ENCODE assay signal across 8 mouse cellular contexts in genomic region chr7:73391518-73392321, GRCm38 (mm10). TPM values are rescaled to one million over a fixed set of nuclear protein-coding genes. Genes with fewer than 3 reads are reported as not detected.
DNase-seq lines count a peak whose midpoint lies in the region; ATAC-seq and TF ChIP-seq lines count a peak whose summit lies in the region.

No protein-coding gene starts in this region.

- DNase-seq in kidney, adult 11 months: peak; percentile 35
- no peak for DNase-seq in kidney, adult 18-20 months
- DNase-seq in adrenal gland, adult 2 months: peak; percentile 60
- no peak for DNase-seq in c-Kit-positive CD71-positive TER-119-positive erythroid progenitor cells, embryonic 14.5 days (ENCODE audit: low spot score)

- H3K4me3 ChIP-seq in forebrain, embryonic 16.5 days (replicated peaks; ENCODE audit: low read length): peak overlapping the region; percentile 62
- peak overlapping the region; percentile 58 for H3K4me3 ChIP-seq in hindbrain, embryonic 16.5 days (ENCODE audit: low read length)
- H3K4me3 ChIP-seq in lung, embryonic 15.5 days: peak overlapping the region; percentile 80
- H3K4me3 ChIP-seq in small intestine, adult 2 months (ENCODE audit: low read depth, low read length): peak overlapping the region; percentile 62

- no peak for TF ChIP-seq POLR2A in small intestine, adult 2 months (IDR thresholded peaks at IDR 0.05; ENCODE audit: low read depth, low read length)

- peak; percentile 35 for ATAC-seq in forebrain, embryonic 16.5 days
- ATAC-seq in hindbrain, embryonic 16.5 days: 0 out of 2 replicates have a peak, but pooled peaks have one; percentile 3
- ATAC-seq in lung, embryonic 15.5 days (ENCODE audit: borderline replicate concordance, extremely low read depth, low FRiP score, low TSS enrichment): peak; percentile 25; the same call in 1 of the 2 replicates

- peak overlapping the region; percentile 76 for H3K27ac ChIP-seq in forebrain, embryonic 16.5 days (ENCODE audit: low read length)
- peak overlapping the region; percentile 85 for H3K27ac ChIP-seq in hindbrain, embryonic 16.5 days (ENCODE audit: low read depth, low read length)
- peak overlapping the region; percentile 95 for H3K27ac ChIP-seq in lung, embryonic 15.5 days
- H3K27ac ChIP-seq in small intestine, adult 2 months (ENCODE audit: insufficient read depth, low read depth, low read length): peak overlapping the region; percentile 29

- peak overlapping the region; percentile 72 for H3K9ac ChIP-seq in forebrain, embryonic 16.5 days (replicated peaks; ENCODE audit: low read depth, low read length)
- peak overlapping the region; percentile 77 for H3K9ac ChIP-seq in hindbrain, embryonic 16.5 days (ENCODE audit: low read depth, low read length)
- peak overlapping the region; percentile 76 for H3K9ac ChIP-seq in lung, embryonic 15.5 days

- no peaks in the 10 kb centered on the region for H3K36me3 ChIP-seq in forebrain, embryonic 16.5 days (ENCODE audit: control insufficient read depth, insufficient read depth)
- H3K36me3 ChIP-seq in hindbrain, embryonic 16.5 days (ENCODE audit: control insufficient read depth, insufficient read depth, low read length): no peaks in the 10 kb centered on the region
- no peaks in the 10 kb centered on the region for H3K36me3 ChIP-seq in lung, embryonic 15.5 days
- no peaks in the 10 kb centered on the region for H3K36me3 ChIP-seq in small intestine, adult 2 months (ENCODE audit: control insufficient read depth, insufficient read depth, low read length)

- H3K4me1 ChIP-seq in forebrain, embryonic 16.5 days (replicated peaks; ENCODE audit: control insufficient read depth, insufficient read depth, low read length): peaks cover 52% of the 10 kb centered on the region
- H3K4me1 ChIP-seq in hindbrain, embryonic 16.5 days (ENCODE audit: control insufficient read depth, insufficient read depth, low read depth, low read length): peaks cover 26% of the 10 kb centered on the region
- peaks cover 48% of the 10 kb centered on the region for H3K4me1 ChIP-seq in lung, embryonic 15.5 days
- H3K4me1 ChIP-seq in small intestine, adult 2 months (ENCODE audit: control insufficient read depth, insufficient read depth, insufficient read length, low read length): no peaks in the 10 kb centered on the region; the same call in 1 of the 2 replicates

- peak overlapping the region; percentile 89 for H3K4me2 ChIP-seq in forebrain, embryonic 16.5 days (ENCODE audit: low read length)
- H3K4me2 ChIP-seq in hindbrain, embryonic 16.5 days (ENCODE audit: low read length): peak overlapping the region; percentile 85
- H3K4me2 ChIP-seq in lung, embryonic 15.5 days: peak overlapping the region; percentile 76

- no peaks in the 10 kb centered on the region for H3K27me3 ChIP-seq in forebrain, embryonic 16.5 days (replicated peaks; ENCODE audit: control insufficient read depth, insufficient read depth, low read length)
- no peaks in the 10 kb centered on the region for H3K27me3 ChIP-seq in hindbrain, embryonic 16.5 days (replicated peaks; ENCODE audit: control insufficient read depth, insufficient read depth, low read length)
- no peaks in the 10 kb centered on the region for H3K27me3 ChIP-seq in lung, embryonic 15.5 days
- H3K27me3 ChIP-seq in small intestine, adult 2 months (ENCODE audit: control insufficient read depth, insufficient read depth, low read length): peaks cover 34% of the 10 kb centered on the region

- TF ChIP-seq CTCF in small intestine, adult 2 months (IDR thresholded peaks at IDR 0.05; ENCODE audit: extremely low read depth, insufficient read length, insufficient replicate concordance, low read depth, low read length): no peak

- no peaks in the 10 kb centered on the region for H3K9me3 ChIP-seq in forebrain, embryonic 16.5 days (ENCODE audit: control insufficient read depth, low read length)
- H3K9me3 ChIP-seq in hindbrain, embryonic 16.5 days (ENCODE audit: control insufficient read depth, low read length): no peaks in the 10 kb centered on the region
- H3K9me3 ChIP-seq in lung, embryonic 15.5 days: no peaks in the 10 kb centered on the region

- under 1% methylated on average over 39 of the region's 39 CpGs for WGBS in forebrain, embryonic 16.5 days
- 2% methylated on average over 39 of the region's 39 CpGs for WGBS in hindbrain, embryonic 16.5 days
- under 1% methylated on average over 39 of the region's 39 CpGs for WGBS in lung, embryonic 15.5 days
- 2% methylated on average over 39 of the region's 39 CpGs for whole genome bisulfite sequencing in small intestine, adult 2 months

RNA-seq across cellular contexts. Expression of gene Rgma, which starts 16.4 kb away (rescaled TPM):
- total RNA-seq in adrenal gland, adult 2 months (2021): 10 to 100 TPM in 1 of 2 experiments, 1 to 10 TPM in 1; 8.2 to 24.1 TPM
- polyA plus RNA-seq in adrenal gland, adult 2 months (2012; rRNA removed): 21.6 and 22.8 TPM in 2 replicates
- polyA plus RNA-seq in forebrain, embryonic 16.5 days (2015; fragmentation: Nextera tagmentation; extraction: Ambion mirVana): 22.2 and 23.1 TPM in 2 replicates
- 30.9 and 39.8 TPM in 2 replicates for polyA plus RNA-seq in hindbrain, embryonic 16.5 days (2015; fragmentation: Nextera tagmentation; extraction: Ambion mirVana)
- 11.7 and 12.9 TPM in 2 replicates for polyA plus RNA-seq in lung, embryonic 15.5 days (2015; fragmentation: Nextera tagmentation; extraction: Ambion mirVana)
- 10.8 and 11.1 TPM in 2 replicates for polyA plus RNA-seq in small intestine, adult 2 months (2012; rRNA removed)

Comparison
In these comparisons a context has a peak if more than half of its experiments do, and no peak if none do; other contexts are left out.
1. DNase-seq: peak in kidney, adult 11 months (single experiment) and adrenal gland, adult 2 months (single experiment); none in kidney, adult 18-20 months (single experiment) and c-Kit-positive CD71-positive TER-119-positive erythroid progenitor cells, embryonic 14.5 days (single experiment).
2. H3K27ac ChIP-seq: peak in every context shown above with its lines; median percentile 95 in lung, embryonic 15.5 days; 85 in hindbrain, embryonic 16.5 days; 76 in forebrain, embryonic 16.5 days; 29 in small intestine, adult 2 months.
3. Peak in every context shown above with its lines, with median percentiles within 50 percentile points of each other: ATAC-seq, H3K4me2 ChIP-seq, H3K4me3 ChIP-seq and H3K9ac ChIP-seq.